Mouse (Mus musculus) duodenum, adult 2 months (tissue): Measurements from ENCODE around the gene Fbxo6. TPM values are rescaled to one million over a fixed set of nuclear protein-coding genes. Genes with fewer than 3 reads are reported as not detected.

ENCODE experiments used
- polyA plus RNA-seq: library from polyadenylated mRNA; depleted of rRNA; stranded (reverse); fragments of >200 nt; gene quantifications from 2 replicates; pipeline ENCODE4 v1.2.3, GENCODE M21; 2012; ENCODE audit warnings: low replicate concordance; rRNA removed

Fbxo6 gene
- 32.2 and 64.6 TPM in 2 replicates for polyA plus RNA-seq

GRCm38 (mm10) chr4:148151267-148152168, at the start of gene Fbxo6:
Gene Fbxo6 (minus strand): TSS chr4:148152140.

GRCm38 (mm10) chr4:148160436-148161390, 8.8 kb upstream of the Fbxo6 start, which contains the start of the genes Fbxo44 and Fbxo2:
Gene Fbxo44 (minus strand): TSS chr4:148160482.
Gene Fbxo2 (plus strand): TSS chr4:148160621.

GRCm38 (mm10) chr4:148130561-148131413, 21.2 kb downstream of the Fbxo6 start, which contains the start of gene Draxin:
Gene Draxin (minus strand): TSS chr4:148130698.

GRCm38 (mm10) chr4:148130133-148130532, 21.8 kb downstream of the Fbxo6 start, which contains the start of gene Mad2l2:
Gene Mad2l2 (plus strand): TSS chr4:148130384.

Other genes starting within 250 kb of the Fbxo6 start
- 47.4 and 55.3 TPM in 2 replicates for gene Mfn2, start 247.4 kb downstream of the Fbxo6 start, polyA plus RNA-seq
- gene Plod1, start 215.4 kb downstream of the Fbxo6 start, polyA plus RNA-seq, result 12.4 and 13.9 TPM in 2 replicates
- 118 and 193 TPM in 2 replicates for gene 2510039O18Rik, start 211.2 kb downstream of the Fbxo6 start, polyA plus RNA-seq
- gene Nppb, start 166.4 kb downstream of the Fbxo6 start, polyA plus RNA-seq, result not detected in 2 replicates
- gene Nppa, start 151.4 kb downstream of the Fbxo6 start, polyA plus RNA-seq, result not detected in 2 replicates
- 2.5 TPM in 2 replicates for gene Clcn6, start 113.3 kb downstream of the Fbxo6 start, polyA plus RNA-seq
- 4.0 and 7.1 TPM in 2 replicates for gene Mthfr, start 113.1 kb downstream of the Fbxo6 start, polyA plus RNA-seq
- 17.5 and 26.5 TPM in 2 replicates for gene Agtrap, start 64.1 kb downstream of the Fbxo6 start, polyA plus RNA-seq
- gene Mad2l2, start 21.8 kb downstream of the Fbxo6 start, polyA plus RNA-seq, result 12.9 and 14.4 TPM in 2 replicates
- gene Draxin, start 21.4 kb downstream of the Fbxo6 start, polyA plus RNA-seq, result 0.08 TPM in 1 of 2 replicates, not detected in the other
- gene Fbxo44, start 8.3 kb upstream of the Fbxo6 start, polyA plus RNA-seq, result 10.8 and 13.5 TPM in 2 replicates
- 0.19 and 0.60 TPM in 2 replicates for gene Fbxo2, start 8.5 kb upstream of the Fbxo6 start, polyA plus RNA-seq
- 0.13 and 0.92 TPM in 2 replicates for gene Disp3, start 135.8 kb upstream of the Fbxo6 start, polyA plus RNA-seq